Mouse (Mus musculus): Measurements from ENCODE around the gene Zfp2. TPM values are rescaled to one million over a fixed set of nuclear protein-coding genes. Genes with fewer than 3 reads are reported as not detected.

The Zfp2 gene
- 4.3 and 6.1 TPM in 2 replicates for polyA plus RNA-seq (2012; rRNA removed)
- 11.9 and 12.6 TPM in 2 replicates for polyA plus RNA-seq (2014; fragmentation: Nextera tagmentation; extraction: Ambion mirVana)

DNA sequence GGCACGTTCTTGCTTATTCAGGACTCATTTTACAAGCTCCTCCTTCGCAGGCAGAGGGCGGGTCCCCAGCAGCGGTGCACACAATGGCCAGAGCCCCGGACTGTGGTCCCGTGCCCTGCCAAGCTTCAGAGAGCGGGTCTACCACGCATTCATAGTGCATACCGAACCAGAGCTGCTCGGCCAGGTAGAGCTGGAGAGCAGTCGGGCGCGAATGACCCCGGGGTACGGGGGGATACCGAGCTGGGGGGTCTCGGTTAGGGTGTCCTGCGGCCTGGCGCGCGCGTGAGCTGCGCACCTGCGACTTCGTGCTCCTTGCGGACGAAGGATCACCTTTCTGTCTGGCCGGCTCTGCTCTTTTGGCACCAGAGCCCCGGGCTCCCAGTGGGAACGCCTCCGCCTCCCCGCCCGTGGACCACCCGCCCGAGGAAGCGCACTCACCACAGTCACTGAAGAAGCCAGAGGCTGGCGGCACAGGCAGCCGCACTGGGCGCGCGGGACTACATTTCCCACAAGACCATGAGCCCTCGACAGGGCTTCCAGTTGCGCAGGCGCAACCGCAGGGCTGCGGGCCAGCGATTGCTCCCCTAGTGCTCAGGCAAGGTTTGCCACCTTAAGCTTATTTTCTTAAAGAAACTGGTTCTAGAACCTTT is at the start of gene Zfp2:
TSS of gene Zfp2 (minus strand) at position 495 of the 650 bp plus-strand sequence.
- TF ChIP-seq POLR2A (IDR thresholded peaks at IDR 0.05; ENCODE audit: borderline replicate concordance, extremely low read depth, insufficient read depth, insufficient read length): peak; percentile 85; the same call in 1 of the 2 replicates
- Histone ChIP-seq H3K36me3 (ENCODE audit: control insufficient read depth, insufficient read depth, low read length) (peaks cover 15% of the 10 kb centered on the region), H3K4me1 (ENCODE audit: control insufficient read depth, insufficient read depth, low read length) (no peaks in the 10 kb centered on the region), H3K4me2 (replicated peaks; ENCODE audit: low read depth, low read length, severe bottlenecking) (peak within 1 kb of the TSS; percentile 48), H3K9me3 (ENCODE audit: control insufficient read depth, low read length) (no peaks in the 10 kb centered on the region), H3K27ac (replicated peaks; ENCODE audit: low read depth, low read length) (peak within 1 kb of the TSS; percentile 80), H3K27me3 (ENCODE audit: control insufficient read depth, insufficient read depth, low read length) (no peaks in the 10 kb centered on the region), H3K4me3 (replicated peaks; ENCODE audit: low read length) (peak within 1 kb of the TSS; percentile 84), H3K9ac (ENCODE audit: low read depth, low read length, severe bottlenecking) (peak within 1 kb of the TSS; percentile 87)
- ATAC-seq (ENCODE audit: low FRiP score, low read depth) (peak; percentile 98), DNase-seq (ENCODE audit: low spot score) (peak; percentile 95)
- WGBS: under 1% methylated on average over 36 of the region's 47 CpGs

DNA sequence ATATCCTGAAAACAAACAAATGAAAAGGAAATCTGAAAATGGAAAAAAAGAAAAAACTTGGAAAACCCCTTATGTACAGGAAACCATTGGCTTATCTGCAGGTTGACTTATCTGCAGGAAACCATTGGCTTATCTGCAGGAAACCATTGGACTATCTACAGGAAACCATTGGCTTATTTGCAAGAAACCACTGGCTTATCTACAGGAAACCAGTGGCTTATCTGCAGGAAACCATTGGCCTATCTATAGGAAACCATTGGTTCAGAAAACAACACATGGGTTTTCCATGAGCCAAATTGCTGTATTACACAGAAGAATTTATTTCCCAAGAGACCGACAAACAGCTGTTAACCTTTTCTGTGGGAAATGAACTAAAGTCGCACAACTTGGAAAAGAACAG is 48.9 kb upstream of the Zfp2 start:
- ATAC-seq (ENCODE audit: low FRiP score, low read depth): no peak
- no peaks in the 10 kb centered on the region for H3K27me3 ChIP-seq (ENCODE audit: control insufficient read depth, insufficient read depth, low read length)
- H3K27ac ChIP-seq (replicated peaks; ENCODE audit: low read depth, low read length): no peak overlapping the region
- no peaks in the 10 kb centered on the region for H3K36me3 ChIP-seq (ENCODE audit: control insufficient read depth, insufficient read depth, low read length)
- H3K4me2 ChIP-seq (replicated peaks; ENCODE audit: low read depth, low read length, severe bottlenecking): no peak overlapping the region
- H3K4me1 ChIP-seq (ENCODE audit: control insufficient read depth, insufficient read depth, low read length): no peaks in the 10 kb centered on the region
- H3K9ac ChIP-seq (ENCODE audit: low read depth, low read length, severe bottlenecking): no peak overlapping the region
- no peak for TF ChIP-seq POLR2A (IDR thresholded peaks at IDR 0.05; ENCODE audit: borderline replicate concordance, extremely low read depth, insufficient read depth, insufficient read length)
- DNase-seq (ENCODE audit: low spot score): peak; percentile 3
- H3K9me3 ChIP-seq (ENCODE audit: control insufficient read depth, low read length): no peaks in the 10 kb centered on the region
- WGBS: 80% methylated on average over 2 of the region's 2 CpGs
- no peak overlapping the region for H3K4me3 ChIP-seq (replicated peaks; ENCODE audit: low read length)

DNA sequence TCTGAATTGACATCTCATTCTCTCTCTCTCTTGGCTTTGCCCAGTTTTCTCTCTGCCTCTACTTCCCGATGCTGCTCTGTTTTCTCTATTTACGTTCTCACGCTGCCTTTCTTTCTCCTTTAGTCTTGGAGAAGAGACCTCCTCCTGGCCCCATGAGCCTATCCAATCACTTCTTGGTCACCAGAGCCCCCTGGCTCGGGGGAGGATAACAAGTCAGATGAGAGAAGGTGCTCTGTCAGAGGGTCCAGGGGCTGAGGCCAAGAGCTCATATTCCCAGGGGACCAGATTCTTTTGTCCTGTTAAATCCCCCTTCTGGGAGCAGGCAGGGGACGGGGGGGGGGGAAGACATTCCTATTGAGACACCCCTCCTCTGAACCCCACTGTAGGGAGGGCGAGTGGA is 37.7 kb upstream of the Zfp2 start, which contains the start of gene Prop1:
TSS of gene Prop1 (minus strand) at position 101 of the 400 bp plus-strand sequence.
- Histone ChIP-seq H3K36me3 (ENCODE audit: control insufficient read depth, insufficient read depth, low read length) (no peaks in the 10 kb centered on the region), H3K9ac (ENCODE audit: low read depth, low read length, severe bottlenecking) (no peak within 1 kb of the TSS), H3K4me2 (replicated peaks; ENCODE audit: low read depth, low read length, severe bottlenecking) (no peak within 1 kb of the TSS), H3K4me1 (ENCODE audit: control insufficient read depth, insufficient read depth, low read length) (no peaks in the 10 kb centered on the region), H3K4me3 (replicated peaks; ENCODE audit: low read length) (no peak within 1 kb of the TSS), H3K27ac (replicated peaks; ENCODE audit: low read depth, low read length) (no peak within 1 kb of the TSS), H3K27me3 (ENCODE audit: control insufficient read depth, insufficient read depth, low read length) (no peaks in the 10 kb centered on the region), H3K9me3 (ENCODE audit: control insufficient read depth, low read length) (no peaks in the 10 kb centered on the region)
- WGBS: 59% methylated on average over 5 of the region's 6 CpGs
- no peak for ATAC-seq (ENCODE audit: low FRiP score, low read depth)
- no peak for TF ChIP-seq POLR2A (IDR thresholded peaks at IDR 0.05; ENCODE audit: borderline replicate concordance, extremely low read depth, insufficient read depth, insufficient read length)
- no peak for DNase-seq (ENCODE audit: low spot score)

DNA sequence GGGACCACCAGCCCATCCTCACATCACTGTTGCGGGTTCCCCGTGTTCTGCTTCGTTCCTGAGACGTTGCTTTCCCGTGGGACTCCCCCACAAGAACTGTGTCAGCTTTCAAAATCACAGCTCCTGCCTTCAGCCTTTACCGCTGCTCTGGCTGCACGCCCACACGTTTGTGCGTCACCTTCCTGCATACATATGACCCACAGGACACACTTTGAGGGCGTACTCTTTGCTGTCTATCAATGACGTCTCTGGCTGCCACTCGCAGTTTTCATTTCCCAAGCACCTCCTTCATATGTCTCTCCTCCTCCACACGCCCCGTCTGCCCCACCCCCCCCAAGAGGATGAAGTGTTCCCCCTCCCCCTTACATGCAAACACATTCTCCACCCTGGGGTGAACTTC is 36.3 kb upstream of the Zfp2 start:
- Histone ChIP-seq H3K4me1 (ENCODE audit: control insufficient read depth, insufficient read depth, low read length) (no peaks in the 10 kb centered on the region), H3K27ac (replicated peaks; ENCODE audit: low read depth, low read length) (no peak overlapping the region), H3K36me3 (ENCODE audit: control insufficient read depth, insufficient read depth, low read length) (no peaks in the 10 kb centered on the region), H3K4me3 (replicated peaks; ENCODE audit: low read length) (no peak overlapping the region), H3K9me3 (ENCODE audit: control insufficient read depth, low read length) (no peaks in the 10 kb centered on the region), H3K27me3 (ENCODE audit: control insufficient read depth, insufficient read depth, low read length) (no peaks in the 10 kb centered on the region), H3K9ac (ENCODE audit: low read depth, low read length, severe bottlenecking) (no peak overlapping the region), H3K4me2 (replicated peaks; ENCODE audit: low read depth, low read length, severe bottlenecking) (no peak overlapping the region)
- TF ChIP-seq POLR2A (IDR thresholded peaks at IDR 0.05; ENCODE audit: borderline replicate concordance, extremely low read depth, insufficient read depth, insufficient read length): no peak
- 64% methylated on average over 14 of the region's 14 CpGs for WGBS
- DNase-seq (ENCODE audit: low spot score) (no peak), ATAC-seq (ENCODE audit: low FRiP score, low read depth) (no peak)

DNA sequence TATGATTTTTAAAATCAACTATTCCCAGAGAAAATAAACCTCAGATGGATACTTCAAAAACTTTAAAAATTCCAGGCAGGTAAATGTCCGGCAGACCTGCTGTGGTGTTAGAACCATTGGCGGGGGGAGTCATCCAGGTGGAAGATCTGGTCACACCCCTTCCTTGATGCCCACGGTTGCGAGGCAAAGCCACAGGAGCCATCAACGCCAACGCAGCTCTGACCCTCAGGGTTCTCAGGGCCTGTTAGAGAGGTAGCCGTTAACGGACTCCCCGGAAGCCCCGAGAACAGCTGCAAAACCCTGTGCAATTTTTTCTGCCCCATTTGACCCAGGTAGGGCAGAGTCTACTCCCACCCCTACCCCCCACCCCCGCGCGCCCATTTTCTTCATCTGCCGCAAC is 27.5 kb upstream of the Zfp2 start, which contains the start of gene 4933414I15Rik:
TSS of gene 4933414I15Rik (minus strand) at position 260 of the 400 bp plus-strand sequence.
- no peak for TF ChIP-seq POLR2A (IDR thresholded peaks at IDR 0.05; ENCODE audit: borderline replicate concordance, extremely low read depth, insufficient read depth, insufficient read length)
- ATAC-seq (ENCODE audit: low FRiP score, low read depth) (no peak), DNase-seq (ENCODE audit: low spot score) (no peak)
- no peaks in the 10 kb centered on the region for H3K9me3 ChIP-seq (ENCODE audit: control insufficient read depth, low read length)
- 66% methylated on average over 14 of the region's 14 CpGs for WGBS
- H3K4me3 ChIP-seq (replicated peaks; ENCODE audit: low read length): no peak within 1 kb of the TSS
- H3K36me3 ChIP-seq (ENCODE audit: control insufficient read depth, insufficient read depth, low read length): no peaks in the 10 kb centered on the region
- no peak within 1 kb of the TSS for H3K27ac ChIP-seq (replicated peaks; ENCODE audit: low read depth, low read length)
- no peaks in the 10 kb centered on the region for H3K27me3 ChIP-seq (ENCODE audit: control insufficient read depth, insufficient read depth, low read length)
- no peak within 1 kb of the TSS for H3K4me2 ChIP-seq (replicated peaks; ENCODE audit: low read depth, low read length, severe bottlenecking)
- no peak within 1 kb of the TSS for H3K9ac ChIP-seq (ENCODE audit: low read depth, low read length, severe bottlenecking)
- no peaks in the 10 kb centered on the region for H3K4me1 ChIP-seq (ENCODE audit: control insufficient read depth, insufficient read depth, low read length)
